Mouse (Mus musculus): Measurements from ENCODE around the gene Lyrm4.

- TF ChIP-seq CHD2 (IDR thresholded peaks at IDR 0.05; ENCODE audit: low read depth, low read length) (no peak), ZNF384 (IDR thresholded peaks at IDR 0.05; ENCODE audit: low read depth, low read length) (no peak)
Measured at GRCm38 (mm10) chr13:36056509-36056908, 60.8 kb downstream of the Lyrm4 start.
